Mouse (Mus musculus): Measurements from ENCODE around the gene Sh3bgr. TPM values are rescaled to one million over a fixed set of nuclear protein-coding genes. Genes with fewer than 3 reads are reported as not detected.

Sh3bgr gene
- polyA plus RNA-seq, 1 experiment from 2014 or later: 29.7 TPM

DNA sequence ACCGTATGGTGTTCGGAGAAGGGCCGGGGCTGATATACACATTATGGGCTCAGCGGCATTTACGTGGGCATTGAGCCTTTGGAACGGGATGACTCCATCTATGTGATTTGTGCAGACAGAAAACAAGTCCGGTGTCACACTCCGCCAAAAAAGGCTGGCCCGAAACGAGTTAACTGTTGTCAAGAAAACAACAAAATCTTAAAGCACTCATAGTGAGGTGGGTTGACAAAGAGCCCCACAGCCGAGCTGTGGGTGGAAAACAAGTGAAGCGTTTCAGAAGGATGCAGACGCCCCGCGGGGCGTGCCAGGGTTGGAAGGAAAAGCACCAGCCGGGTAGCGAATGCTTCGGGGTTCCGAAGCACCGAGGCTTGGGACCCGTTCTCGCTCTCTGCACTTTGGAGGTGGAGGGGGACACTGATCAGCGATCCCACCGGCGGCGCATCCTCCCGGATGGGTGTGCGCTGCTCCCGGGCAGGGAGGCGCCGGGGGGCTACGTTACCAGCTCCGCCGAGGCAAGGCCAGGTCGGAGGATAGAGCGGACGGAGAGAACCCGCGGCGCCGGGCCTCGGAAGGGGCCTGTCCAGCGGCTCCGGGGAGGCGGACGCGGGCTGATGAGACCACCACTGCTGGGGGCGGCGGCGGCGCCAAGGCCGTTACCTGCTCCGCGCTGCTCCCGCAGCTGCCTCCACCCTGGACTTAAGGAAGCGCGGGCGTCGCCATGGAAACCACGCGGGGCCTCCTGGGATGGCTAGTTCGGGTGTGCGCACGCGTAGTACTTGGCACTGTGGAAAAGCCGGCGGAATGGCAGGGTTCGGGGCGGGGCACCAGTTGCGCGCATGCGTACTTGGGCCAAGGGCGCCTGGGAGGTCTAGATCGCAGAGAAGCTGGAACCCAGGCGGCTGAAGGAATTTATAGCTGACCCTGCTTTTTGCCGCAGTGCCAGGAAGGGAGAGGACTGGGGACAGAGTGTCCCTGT, 8.4 kb upstream of the Sh3bgr start, which contains the start of gene Lca5l:
Lca5l (minus strand) TSS at position 741 of the 976 bp plus-strand sequence.
- Histone ChIP-seq H3K27ac (ENCODE audit: low read depth) (no peak within 1 kb of the TSS; the same call in 1 of the 2 replicates), H3K4me3 (ENCODE audit: low read depth, low read length) (peak within 1 kb of the TSS; percentile 90), H3K9me3 (ENCODE audit: control insufficient read depth, low read length) (no peaks in the 10 kb centered on the region), H3K36me3 (ENCODE audit: control insufficient read depth, insufficient read depth, low read length) (no peaks in the 10 kb centered on the region), H3K9ac (ENCODE audit: low read length) (peak within 1 kb of the TSS; percentile 70), H3K27me3 (replicated peaks; ENCODE audit: control insufficient read depth, insufficient read depth, low read length) (peaks cover 6% of the 10 kb centered on the region; the same call in 1 of the 2 replicates), H3K4me2 (ENCODE audit: low read length) (peak within 1 kb of the TSS; percentile 84), H3K4me1 (replicated peaks; ENCODE audit: control insufficient read depth, insufficient read depth, low read length) (0 out of 2 replicates have a peak, but pooled peaks cover 5% of the 10 kb centered on the region)
- 1% methylated on average over 77 of the region's 77 CpGs for WGBS
- DNase-seq (ENCODE audit: low spot score) (peak; percentile 99), ATAC-seq (replicated peaks; ENCODE audit: low FRiP score, low TSS enrichment, low read depth) (peak; percentile 98)

- ATAC-seq (replicated peaks; ENCODE audit: low FRiP score, low TSS enrichment, low read depth) (no peak; the same call in 1 of the 2 replicates), DNase-seq (ENCODE audit: low spot score) (no peak)
- H3K27ac ChIP-seq (ENCODE audit: low read depth): peak overlapping the region; percentile 14
- H3K36me3 ChIP-seq (ENCODE audit: control insufficient read depth, insufficient read depth, low read length): no peaks in the 10 kb centered on the region
- H3K4me3 ChIP-seq (ENCODE audit: low read depth, low read length): peak overlapping the region; percentile 25
- H3K9me3 ChIP-seq (ENCODE audit: control insufficient read depth, low read length): no peaks in the 10 kb centered on the region
- peak overlapping the region; percentile 51 for H3K4me2 ChIP-seq (ENCODE audit: low read length)
- no peaks in the 10 kb centered on the region for H3K27me3 ChIP-seq (replicated peaks; ENCODE audit: control insufficient read depth, insufficient read depth, low read length)
- H3K9ac ChIP-seq (ENCODE audit: low read length): peak overlapping the region; percentile 27; the same call in 1 of the 2 replicates
- H3K4me1 ChIP-seq (replicated peaks; ENCODE audit: control insufficient read depth, insufficient read depth, low read length): peaks cover 6% of the 10 kb centered on the region
- WGBS: 26% methylated on average over 9 of the region's 9 CpGs
These were observed 415 bp downstream of the Sh3bgr start for GRCm38 (mm10) chr16:96200702-96201028.

DNA sequence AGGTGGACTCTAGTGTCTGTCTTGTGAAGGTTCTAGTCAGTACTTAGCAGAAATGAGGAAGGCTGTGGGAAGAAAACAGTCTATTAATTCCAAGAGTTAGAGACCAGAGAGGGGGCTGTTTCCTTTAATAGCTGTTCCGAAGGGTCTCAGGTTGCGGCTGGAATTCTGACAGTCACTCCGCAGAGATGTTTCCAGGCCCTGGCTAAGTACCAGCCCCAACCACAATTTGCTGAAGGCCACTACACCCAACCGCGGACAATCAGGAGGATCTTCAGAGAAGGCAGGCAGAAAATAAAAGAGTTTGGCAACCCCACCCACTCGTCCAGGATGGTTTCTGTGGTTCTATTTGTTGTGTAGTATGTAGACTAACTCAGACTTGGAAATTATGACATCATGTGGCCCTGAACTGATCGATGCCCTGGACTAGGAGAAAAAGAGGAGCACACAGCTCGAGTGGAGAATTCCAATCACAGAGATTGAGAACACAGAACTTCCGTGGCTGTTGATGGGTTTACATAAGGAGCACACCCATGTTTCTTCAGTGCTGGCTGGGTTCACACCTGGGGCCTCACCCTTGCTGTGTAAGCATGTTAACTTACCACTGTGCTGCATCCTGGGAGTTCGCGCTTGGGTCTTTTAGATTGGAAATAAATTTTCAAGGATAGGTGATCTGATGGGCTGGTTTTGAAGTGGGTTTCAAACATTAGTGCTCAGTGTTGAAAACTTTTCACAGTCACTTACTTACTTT, 1.4 kb downstream of the Sh3bgr start:
- H3K9ac ChIP-seq (ENCODE audit: low read length): no peak overlapping the region; the same call in 1 of the 2 replicates
- H3K27ac ChIP-seq (ENCODE audit: low read depth): peak overlapping the region; percentile 14
- H3K4me2 ChIP-seq (ENCODE audit: low read length): peak overlapping the region; percentile 51; the same call in 1 of the 2 replicates
- WGBS: 56% methylated on average over 11 of the region's 11 CpGs
- no peak for ATAC-seq (replicated peaks; ENCODE audit: low FRiP score, low TSS enrichment, low read depth)
- H3K36me3 ChIP-seq (ENCODE audit: control insufficient read depth, insufficient read depth, low read length): no peaks in the 10 kb centered on the region
- H3K4me1 ChIP-seq (replicated peaks; ENCODE audit: control insufficient read depth, insufficient read depth, low read length): peaks cover 6% of the 10 kb centered on the region
- no peak for DNase-seq (ENCODE audit: low spot score)
- no peaks in the 10 kb centered on the region for H3K9me3 ChIP-seq (ENCODE audit: control insufficient read depth, low read length)
- H3K4me3 ChIP-seq (ENCODE audit: low read depth, low read length): 0 out of 2 replicates have a peak overlapping the region, but pooled peaks have one; percentile 25
- no peaks in the 10 kb centered on the region for H3K27me3 ChIP-seq (replicated peaks; ENCODE audit: control insufficient read depth, insufficient read depth, low read length)

DNA sequence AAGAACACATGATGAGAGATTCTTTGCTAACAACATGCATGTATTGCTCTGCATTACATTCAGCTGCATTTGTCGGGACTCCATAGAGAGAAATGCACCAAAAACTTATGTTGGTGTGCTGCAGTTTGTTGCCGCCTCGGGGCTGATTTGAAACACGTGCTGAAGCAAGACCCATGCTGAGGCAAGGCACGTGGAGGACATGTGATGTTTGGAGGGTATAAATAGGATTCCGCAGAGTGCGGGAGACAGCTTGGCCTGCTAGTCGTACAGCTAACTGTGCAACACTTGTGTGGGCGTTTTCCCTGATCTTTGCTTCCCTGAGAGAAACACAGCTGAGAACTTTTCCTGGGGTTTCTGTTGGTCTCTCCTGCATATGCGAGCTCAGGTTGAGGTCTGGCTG, 9.5 kb downstream of the Sh3bgr start:
- H3K4me3 ChIP-seq (ENCODE audit: low read depth, low read length): no peak overlapping the region
- 84% methylated on average over 10 of the region's 10 CpGs for WGBS
- H3K27ac ChIP-seq (ENCODE audit: low read depth): no peak overlapping the region
- no peaks in the 10 kb centered on the region for H3K9me3 ChIP-seq (ENCODE audit: control insufficient read depth, low read length)
- H3K4me1 ChIP-seq (replicated peaks; ENCODE audit: control insufficient read depth, insufficient read depth, low read length): peaks cover 10% of the 10 kb centered on the region
- ATAC-seq (replicated peaks; ENCODE audit: low FRiP score, low TSS enrichment, low read depth) (no peak), DNase-seq (ENCODE audit: low spot score) (no peak)
- no peak overlapping the region for H3K9ac ChIP-seq (ENCODE audit: low read length)
- H3K27me3 ChIP-seq (replicated peaks; ENCODE audit: control insufficient read depth, insufficient read depth, low read length): no peaks in the 10 kb centered on the region
- H3K36me3 ChIP-seq (ENCODE audit: control insufficient read depth, insufficient read depth, low read length): no peaks in the 10 kb centered on the region
- no peak overlapping the region for H3K4me2 ChIP-seq (ENCODE audit: low read length)

DNA sequence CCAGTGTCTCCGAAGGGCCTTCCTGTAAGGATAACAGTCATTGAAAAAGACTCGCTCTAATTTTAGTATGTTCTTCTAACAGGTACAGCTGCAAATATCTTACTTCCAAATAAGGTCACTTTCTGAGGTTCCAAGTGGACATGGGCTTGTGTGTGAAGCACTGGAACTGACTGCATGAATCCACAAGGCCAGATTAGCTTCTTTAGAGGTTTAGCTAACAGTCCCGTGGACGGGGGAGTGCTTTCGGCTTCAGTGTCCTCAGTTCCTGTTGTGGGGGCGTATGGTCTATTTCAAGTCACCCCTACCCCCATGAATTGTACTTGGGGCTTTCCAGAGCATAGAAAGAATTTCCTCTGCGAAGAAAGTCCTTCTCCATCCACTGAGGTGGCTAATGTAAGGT, 10.6 kb downstream of the Sh3bgr start:
- ATAC-seq (replicated peaks; ENCODE audit: low FRiP score, low TSS enrichment, low read depth): no peak
- WGBS: 73% methylated on average over 7 of the region's 7 CpGs
- no peaks in the 10 kb centered on the region for H3K9me3 ChIP-seq (ENCODE audit: control insufficient read depth, low read length)
- no peaks in the 10 kb centered on the region for H3K36me3 ChIP-seq (ENCODE audit: control insufficient read depth, insufficient read depth, low read length)
- no peak overlapping the region for H3K4me3 ChIP-seq (ENCODE audit: low read depth, low read length)
- peak overlapping the region; percentile 59 for H3K27ac ChIP-seq (ENCODE audit: low read depth)
- H3K4me2 ChIP-seq (ENCODE audit: low read length): no peak overlapping the region
- no peak for DNase-seq (ENCODE audit: low spot score)
- H3K9ac ChIP-seq (ENCODE audit: low read length): no peak overlapping the region
- H3K4me1 ChIP-seq (replicated peaks; ENCODE audit: control insufficient read depth, insufficient read depth, low read length): peaks cover 10% of the 10 kb centered on the region
- no peaks in the 10 kb centered on the region for H3K27me3 ChIP-seq (replicated peaks; ENCODE audit: control insufficient read depth, insufficient read depth, low read length)

GRCm38 (mm10) chr16:96213027-96213426, 12.8 kb downstream of the Sh3bgr start:
- no peak overlapping the region for H3K27ac ChIP-seq (ENCODE audit: low read depth)
- DNase-seq (ENCODE audit: low spot score): no peak
- 89% methylated on average over 4 of the region's 4 CpGs for WGBS

DNA sequence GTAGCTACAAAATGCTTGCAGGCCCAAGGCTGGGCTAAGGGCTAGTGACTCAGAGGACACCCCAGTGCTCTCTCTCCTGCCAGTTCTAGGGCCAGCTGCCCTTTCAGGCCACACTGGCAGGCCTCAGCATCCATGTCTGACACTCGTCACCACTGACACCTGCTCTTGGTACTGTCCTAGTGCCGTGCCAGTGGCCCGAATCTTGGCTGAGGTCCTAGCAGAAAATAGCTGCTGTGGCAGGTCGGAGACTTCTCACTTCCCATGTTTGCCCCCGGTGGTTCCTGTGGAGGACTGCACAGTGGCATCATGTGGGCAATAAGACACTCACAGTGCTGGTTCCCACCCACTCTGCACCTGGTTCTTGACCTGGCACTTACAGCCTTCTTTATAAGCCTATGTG, 21.2 kb downstream of the Sh3bgr start:
- H3K9ac ChIP-seq (ENCODE audit: low read length): no peak overlapping the region
- H3K9me3 ChIP-seq (ENCODE audit: control insufficient read depth, low read length): no peaks in the 10 kb centered on the region
- H3K27ac ChIP-seq (ENCODE audit: low read depth): no peak overlapping the region
- DNase-seq (ENCODE audit: low spot score): peak; percentile 49
- no peak for ATAC-seq (replicated peaks; ENCODE audit: low FRiP score, low TSS enrichment, low read depth)
- whole genome bisulfite sequencing: 71% methylated on average over 5 of the region's 5 CpGs
- H3K4me2 ChIP-seq (ENCODE audit: low read length): no peak overlapping the region
- H3K27me3 ChIP-seq (replicated peaks; ENCODE audit: control insufficient read depth, insufficient read depth, low read length): no peaks in the 10 kb centered on the region
- no peaks in the 10 kb centered on the region for H3K4me1 ChIP-seq (replicated peaks; ENCODE audit: control insufficient read depth, insufficient read depth, low read length)
- H3K36me3 ChIP-seq (ENCODE audit: control insufficient read depth, insufficient read depth, low read length): no peaks in the 10 kb centered on the region
- no peak overlapping the region for H3K4me3 ChIP-seq (ENCODE audit: low read depth, low read length)

More at GRCm38 (mm10) chr16:96213027-96213426, 12.8 kb downstream of the Sh3bgr start:
- Histone ChIP-seq H3K27me3 (replicated peaks; ENCODE audit: control insufficient read depth, insufficient read depth, low read length) (no peaks in the 10 kb centered on the region), H3K4me1 (replicated peaks; ENCODE audit: control insufficient read depth, insufficient read depth, low read length) (peaks cover 6% of the 10 kb centered on the region), H3K4me3 (ENCODE audit: low read depth, low read length) (no peak overlapping the region), H3K4me2 (ENCODE audit: low read length) (no peak overlapping the region), H3K36me3 (ENCODE audit: control insufficient read depth, insufficient read depth, low read length) (no peaks in the 10 kb centered on the region), H3K9ac (ENCODE audit: low read length) (no peak overlapping the region), H3K9me3 (ENCODE audit: control insufficient read depth, low read length) (no peaks in the 10 kb centered on the region)
- no peak for ATAC-seq (replicated peaks; ENCODE audit: low FRiP score, low TSS enrichment, low read depth)

DNA sequence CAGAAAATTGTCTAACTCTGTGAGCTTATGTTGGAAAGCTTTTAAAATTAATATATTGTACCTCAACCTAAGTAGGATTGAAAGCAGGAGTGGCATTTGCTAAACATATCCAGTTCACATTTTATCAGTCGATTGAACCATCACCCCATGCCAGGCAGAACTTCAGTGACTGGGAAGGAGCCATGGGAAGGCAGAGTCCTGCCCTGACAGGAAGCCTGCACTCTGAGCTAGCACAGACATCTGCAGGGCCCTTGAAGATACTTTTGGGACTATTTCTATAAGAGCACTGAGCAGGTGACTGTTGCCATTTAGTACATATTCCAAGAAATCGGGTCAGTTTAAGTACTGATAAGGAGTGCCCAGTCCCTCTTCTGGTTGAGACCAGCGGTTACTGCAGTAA, 21.7 kb downstream of the Sh3bgr start:
- H3K4me3 ChIP-seq (ENCODE audit: low read depth, low read length): no peak overlapping the region
- ATAC-seq (replicated peaks; ENCODE audit: low FRiP score, low TSS enrichment, low read depth): no peak

More for the DNA sequence above, 21.7 kb downstream of the Sh3bgr start:
- Histone ChIP-seq H3K36me3 (ENCODE audit: control insufficient read depth, insufficient read depth, low read length) (no peaks in the 10 kb centered on the region), H3K4me1 (replicated peaks; ENCODE audit: control insufficient read depth, insufficient read depth, low read length) (no peaks in the 10 kb centered on the region), H3K27me3 (replicated peaks; ENCODE audit: control insufficient read depth, insufficient read depth, low read length) (no peaks in the 10 kb centered on the region), H3K9me3 (ENCODE audit: control insufficient read depth, low read length) (no peaks in the 10 kb centered on the region), H3K9ac (ENCODE audit: low read length) (no peak overlapping the region), H3K4me2 (ENCODE audit: low read length) (no peak overlapping the region), H3K27ac (ENCODE audit: low read depth) (no peak overlapping the region)
- 82% methylated on average over 3 of the region's 3 CpGs for WGBS
- DNase-seq (ENCODE audit: low spot score): peak; percentile 27
